Mouse (Mus musculus) Muller cell, postnatal 12 days (primary cell): ENCODE measurements around the gene 4930583I09Rik.

Experiments
- DNase-seq: peaks from one replicate; pipeline ENCODE4 v3.0.0-alpha.2; 2015; ENCODE audit errors: inconsistent ontology term

The 4930583I09Rik gene

DNA sequence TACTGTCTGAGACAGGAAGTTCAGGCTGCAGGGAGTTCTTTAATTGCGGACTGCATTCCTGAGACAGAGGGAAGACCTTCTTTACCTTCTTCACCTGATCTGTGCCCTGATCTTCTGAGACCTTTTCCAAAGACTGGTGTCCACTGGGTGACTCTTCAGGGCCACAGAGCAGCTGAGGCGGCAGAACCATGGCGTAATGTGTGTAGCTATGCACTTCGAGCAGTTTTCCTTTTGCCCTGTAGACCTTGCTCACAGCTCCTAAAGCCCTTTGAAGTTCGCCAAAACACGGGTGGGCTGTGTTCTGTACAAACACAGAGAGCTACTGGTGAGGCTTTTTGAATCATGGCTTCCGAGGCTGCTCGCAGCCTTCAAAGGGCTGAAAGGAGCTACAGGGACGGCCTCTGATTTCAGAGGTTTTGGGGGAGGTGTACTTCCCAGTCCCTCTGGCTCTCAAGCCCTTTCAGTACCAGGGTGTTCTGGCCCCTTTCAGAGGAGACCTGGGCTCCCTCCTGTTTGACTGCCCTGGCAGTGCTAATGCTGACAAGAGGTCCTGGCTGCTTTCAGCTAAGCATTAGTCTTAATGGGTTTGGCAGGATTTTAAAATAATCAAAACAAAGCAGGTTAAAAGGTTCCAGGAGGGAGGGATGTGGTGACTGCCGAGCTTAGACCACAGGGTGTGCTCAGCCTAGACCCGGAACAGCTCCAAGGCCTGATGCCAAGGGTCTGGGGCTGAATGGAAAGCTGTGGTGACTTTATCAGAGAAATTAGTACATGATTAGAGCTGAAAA lies 33.5 kb downstream of the 4930583I09Rik start:
- no peak for DNase-seq

DNA sequence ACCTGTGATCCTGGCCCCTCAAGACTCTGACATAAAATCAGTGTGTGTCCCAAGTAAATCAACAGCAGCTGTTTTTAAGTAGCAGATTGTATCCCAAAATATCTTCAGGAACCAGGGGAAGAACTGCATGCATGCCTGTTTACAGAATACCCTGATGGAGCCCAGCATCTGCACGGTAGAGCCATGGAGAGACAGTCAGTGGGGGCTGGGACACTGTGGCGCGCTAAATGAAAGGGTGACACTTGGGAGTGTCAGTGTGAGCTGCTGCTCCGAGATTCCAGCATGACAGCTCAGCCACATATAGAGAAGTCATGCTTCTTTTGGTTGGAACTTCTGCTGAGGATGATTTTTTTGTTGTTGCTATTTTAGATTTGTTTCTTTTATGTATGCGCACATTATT lies 43.2 kb downstream of the 4930583I09Rik start:
- no peak for DNase-seq

DNA sequence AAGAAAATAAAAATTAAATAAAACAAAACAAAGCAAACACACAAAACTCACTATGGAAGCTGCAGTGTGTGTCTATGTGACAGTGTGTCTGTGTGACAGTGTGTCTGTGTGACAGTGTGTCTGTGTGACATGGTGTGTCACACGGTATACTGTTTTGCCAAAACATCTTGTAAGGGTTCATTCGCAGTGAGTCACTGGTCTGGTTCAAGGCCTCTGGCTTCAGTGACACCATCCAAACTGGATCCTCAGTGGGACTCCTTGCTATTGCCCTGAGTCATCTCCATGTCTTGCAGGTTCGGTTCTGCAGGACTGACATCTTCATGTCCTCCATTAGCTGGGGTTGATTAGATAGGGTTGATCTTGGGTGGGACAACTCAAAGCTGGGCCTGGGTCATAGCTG lies 43.8 kb downstream of the 4930583I09Rik start:
- no peak for DNase-seq

DNA sequence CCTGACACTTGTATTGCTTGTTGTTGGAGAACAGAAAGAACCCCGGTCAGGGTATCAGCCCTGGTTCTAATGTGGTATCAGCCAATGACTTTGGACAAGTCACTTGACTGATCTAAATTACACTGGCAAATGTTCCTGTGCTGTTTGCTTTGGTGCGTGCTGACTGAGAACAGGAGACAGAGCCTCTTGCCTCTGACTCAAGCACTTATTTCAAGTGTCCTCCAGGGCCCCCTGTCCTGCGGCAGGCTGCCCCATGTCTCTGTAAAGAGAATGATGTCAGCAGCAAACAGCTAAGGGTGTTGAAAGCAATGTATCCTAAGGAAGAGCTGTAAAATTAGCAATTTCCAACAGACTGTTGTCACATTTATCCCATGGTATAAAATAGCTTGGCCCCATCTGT lies 46.7 kb downstream of the 4930583I09Rik start:
- DNase-seq = no peak

DNA sequence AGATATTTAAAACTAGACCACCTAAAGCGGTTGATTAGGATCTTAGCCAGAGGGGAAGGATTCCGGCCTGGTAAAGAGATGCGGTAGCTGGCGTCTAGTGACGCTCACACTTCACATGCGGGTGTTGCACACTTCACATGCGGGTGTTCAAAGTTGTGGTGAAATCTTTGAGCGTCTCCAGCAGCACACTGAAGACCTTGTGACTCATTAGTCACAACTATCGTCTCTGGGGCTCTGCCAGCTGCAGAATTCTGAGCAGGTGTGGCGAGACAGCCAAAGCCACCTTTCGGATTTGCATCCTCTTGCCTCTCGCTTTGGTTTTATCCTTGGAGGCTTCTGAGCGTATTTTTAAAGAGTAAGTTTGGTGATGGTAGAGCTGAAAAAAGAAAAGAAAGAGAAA lies 47.6 kb downstream of the 4930583I09Rik start:
- DNase-seq = no peak

DNA sequence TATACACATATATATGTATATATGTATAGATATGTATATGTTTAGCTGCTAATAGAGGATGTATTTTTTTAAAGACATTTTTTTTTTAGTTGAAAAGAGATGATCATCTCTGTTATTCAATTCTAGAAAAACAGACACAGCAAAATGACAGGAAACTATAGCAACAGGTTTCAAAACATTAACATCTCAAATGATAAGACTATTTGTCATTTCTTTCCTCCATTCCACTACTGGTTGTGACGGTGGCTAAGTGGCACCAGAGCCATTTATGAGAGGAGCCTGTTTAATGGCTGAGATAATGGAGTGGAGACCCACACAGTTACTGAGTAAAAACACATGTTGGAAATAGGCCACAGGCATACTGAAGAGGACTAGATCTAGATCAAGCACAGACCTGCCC lies 49.9 kb downstream of the 4930583I09Rik start:
- no peak for DNase-seq
